ENCODE assay signal across 35 mouse cellular contexts in genomic region chr4:94768624-94769023, GRCm38 (mm10). TPM values are rescaled to one million over a fixed set of nuclear protein-coding genes. Genes with fewer than 3 reads are reported as not detected.
DNase-seq lines count a peak whose midpoint lies in the region; ATAC-seq and TF ChIP-seq lines count a peak whose summit lies in the region.
"Had no signal": no experiment of that assay in that cellular context is flagged by ENCODE, and none has a peak within 500 bp of the region (broad histone marks: within the 10 kb centered on the region; RNA-seq: fewer than 3 reads in every experiment).

No protein-coding gene starts in this region.

- WGBS in kidney, adult 2 months, result 66% methylated on average over 3 of the region's 3 CpGs
- 49% methylated on average over 3 of the region's 3 CpGs for WGBS in lung, postnatal 0 days

- no peaks in the 10 kb centered on the region for H3K4me1 ChIP-seq in kidney, adult 2 months (ENCODE audit: control insufficient read depth, insufficient read depth, low read length)
- H3K4me1 ChIP-seq in lung, postnatal 0 days (ENCODE audit: insufficient read depth, low read depth, low read length), result no peaks in the 10 kb centered on the region
- H3K4me1 ChIP-seq: embryonic facial prominence, embryonic 10.5 days; embryonic facial prominence, embryonic 15.5 days; forebrain, embryonic 12.5 days; intestine, embryonic 15.5 days; kidney, embryonic 15.5 days; lung, embryonic 15.5 days; neural tube, embryonic 12.5 days had no signal

- H3K9ac ChIP-seq in lung, postnatal 0 days (replicated peaks; ENCODE audit: low read depth), result no peak overlapping the region
- H3K9ac ChIP-seq: embryonic facial prominence, embryonic 15.5 days; forebrain, embryonic 12.5 days; forebrain, postnatal 0 days; heart, embryonic 13.5 days; intestine, embryonic 15.5 days; kidney, embryonic 15.5 days; limb, embryonic 12.5 days; lung, embryonic 15.5 days; neural tube, embryonic 12.5 days had no signal

- DNase-seq in kidney, adult 2 months, result peak; percentile 22
- no peak for DNase-seq in kidney, postnatal 25 days
- DNase-seq in lung, postnatal 0 days (ENCODE audit: low spot score), result no peak
- no peak for DNase-seq in lung, postnatal 4 days
- no peak for DNase-seq in cerebellum, adult 18-20 months
- no peak for DNase-seq in right cerebral cortex, postnatal 25 days
- DNase-seq: adrenal gland, adult 8-10 months; cerebellum, adult 2 months; cerebellum, postnatal 14 days; forebrain, postnatal 0 days; gastrocnemius, postnatal 14 days; heart, adult 18-20 months; heart, postnatal 14 days; right cerebral cortex, adult 18-20 months; right cerebral cortex, postnatal 4 days; thymus, adult 18-20 months; thymus, postnatal 25 days had no signal

- peak; percentile 52; the same call in 1 of the 2 replicates for ATAC-seq in lung, postnatal 0 days
- ATAC-seq in granulocyte monocyte progenitor cell, adult 5-6 weeks (replicated peaks; ENCODE audit: poor library complexity, severe bottlenecking), result peak; percentile 61
- ATAC-seq: activated CD4-positive, CD25-positive, alpha-beta regulatory T cell, adult 4 months; forebrain, postnatal 0 days; hindbrain, embryonic 16.5 days; intestine, embryonic 15.5 days; midbrain, embryonic 16.5 days had no signal

- H3K36me3 ChIP-seq in kidney, adult 2 months (ENCODE audit: control insufficient read depth, insufficient read depth, low read length), result no peaks in the 10 kb centered on the region
- H3K36me3 ChIP-seq in lung, postnatal 0 days (ENCODE audit: insufficient read depth, low read length), result no peaks in the 10 kb centered on the region
- H3K36me3 ChIP-seq: embryonic facial prominence, embryonic 10.5 days; embryonic facial prominence, embryonic 15.5 days; forebrain, embryonic 12.5 days; heart, embryonic 13.5 days; intestine, embryonic 15.5 days; kidney, embryonic 15.5 days; limb, embryonic 12.5 days; lung, embryonic 15.5 days; neural tube, embryonic 12.5 days had no signal

- no peak overlapping the region for H3K27ac ChIP-seq in kidney, adult 2 months (ENCODE audit: insufficient read depth, low read depth, low read length)
- H3K27ac ChIP-seq in lung, postnatal 0 days (ENCODE audit: low read length), result no peak overlapping the region
- H3K27ac ChIP-seq: embryonic facial prominence, embryonic 10.5 days; embryonic facial prominence, embryonic 15.5 days; forebrain, embryonic 12.5 days; heart, embryonic 13.5 days; intestine, embryonic 15.5 days; kidney, embryonic 15.5 days; left cerebral cortex, adult 2 months; limb, embryonic 12.5 days; lung, embryonic 15.5 days; neural tube, embryonic 12.5 days; stomach, postnatal 0 days had no signal

- no peaks in the 10 kb centered on the region for H3K27me3 ChIP-seq in kidney, adult 2 months (replicated peaks; ENCODE audit: control insufficient read depth, insufficient read depth, low read length)
- H3K27me3 ChIP-seq in lung, postnatal 0 days (replicated peaks; ENCODE audit: insufficient read depth, low read length), result no peaks in the 10 kb centered on the region
- H3K27me3 ChIP-seq: CH12.LX; embryonic facial prominence, embryonic 15.5 days; forebrain, embryonic 12.5 days; heart, embryonic 13.5 days; intestine, embryonic 15.5 days; kidney, embryonic 15.5 days; limb, embryonic 12.5 days; lung, embryonic 15.5 days; neural tube, embryonic 12.5 days had no signal

- no peak for TF ChIP-seq POLR2A in kidney, adult 2 months (IDR thresholded peaks at IDR 0.05; ENCODE audit: low read depth, low read length)

- no peak overlapping the region for H3K4me2 ChIP-seq in lung, postnatal 0 days (replicated peaks; ENCODE audit: low read depth, low read length)
- H3K4me2 ChIP-seq: embryonic facial prominence, embryonic 15.5 days; forebrain, embryonic 12.5 days; heart, embryonic 13.5 days; intestine, embryonic 15.5 days; kidney, embryonic 15.5 days; limb, embryonic 12.5 days; lung, embryonic 15.5 days; midbrain, embryonic 11.5 days; neural tube, embryonic 12.5 days had no signal

- no peak for TF ChIP-seq CTCF in kidney, adult 2 months (conservative IDR thresholded peaks at IDR 0.05; ENCODE audit: insufficient read depth, insufficient read length, low read depth, low read length)
- no peak for TF ChIP-seq CTCF in lung, postnatal 0 days (IDR thresholded peaks at IDR 0.05)

- no peak for TF ChIP-seq EP300 in lung, postnatal 0 days (IDR thresholded peaks at IDR 0.05)

- H3K9me3 ChIP-seq in lung, postnatal 0 days (ENCODE audit: low read length), result no peaks in the 10 kb centered on the region
- H3K9me3 ChIP-seq: embryonic facial prominence, embryonic 10.5 days; embryonic facial prominence, embryonic 15.5 days; forebrain, embryonic 12.5 days; intestine, embryonic 15.5 days; kidney, embryonic 15.5 days; limb, embryonic 12.5 days; lung, embryonic 15.5 days; neural tube, embryonic 12.5 days had no signal

- H3K4me3 ChIP-seq in kidney, adult 2 months (ENCODE audit: insufficient read depth, low read depth, low read length), result no peak overlapping the region
- no peak overlapping the region for H3K4me3 ChIP-seq in lung, postnatal 0 days (ENCODE audit: low read depth, low read length)
- H3K4me3 ChIP-seq: embryonic facial prominence, embryonic 10.5 days; embryonic facial prominence, embryonic 15.5 days; forebrain, embryonic 12.5 days; heart, embryonic 13.5 days; intestine, embryonic 15.5 days; kidney, embryonic 15.5 days; left cerebral cortex, adult 2 months; limb, embryonic 12.5 days; lung, embryonic 15.5 days; myocyte; neural tube, embryonic 12.5 days had no signal

RNA-seq across cellular contexts. Expression of gene Tek, which starts 29.5 kb away (rescaled TPM):
- 15.9 and 21.6 TPM in 2 replicates for polyA plus RNA-seq in kidney, adult 2 months (2012; rRNA removed)
- polyA plus RNA-seq in lung, postnatal 0 days (2015; fragmentation: Nextera tagmentation; extraction: Ambion mirVana), result 71.8 and 75.8 TPM in 2 replicates
- total RNA-seq in granulocyte monocyte progenitor cell, adult 5-6 weeks (2014; fragmentation: Nextera tagmentation), result 0.26 and 0.84 TPM in 2 replicates
- 0.36 and 4.4 TPM in 2 replicates for total RNA-seq in granulocyte monocyte progenitor cell, adult 5-6 weeks (2017)
- polyA plus RNA-seq: activated CD4-positive, CD25-positive, alpha-beta regulatory T cell, adult 4 months had no signal
